Mouse (Mus musculus) intestine, embryonic 16.5 days (tissue): ENCODE results near the gene Mcrip2. TPM values are rescaled to one million over a fixed set of nuclear protein-coding genes. Genes with fewer than 3 reads are reported as not detected.

Experiments
- ATAC-seq: fragments of 200-750 bp; cut with Nextera tagmentation; 2 replicates; pipeline ENCODE4 v1.8.0; 2017; ENCODE audit warnings: moderate TSS enrichment, moderate library complexity
- H3K27ac ChIP-seq: fragments of 300-500 bp; sonication (generic); 2 replicates; pipeline ENCODE4 v1.5.1; 2014; ENCODE audit warnings: mild to moderate bottlenecking, low read length
- H3K27me3 ChIP-seq: fragments of 300-500 bp; sonication (generic); replicated peaks from 2 replicates; pipeline ENCODE4 v1.6.1; 2014; ENCODE audit warnings: low read length, control low read depth, mixed read lengths; ENCODE audit not compliant: control insufficient read depth, insufficient read depth
- H3K36me3 ChIP-seq: fragments of 300-500 bp; sonication (generic); 2 replicates; pipeline ENCODE4 v1.6.1; 2014; ENCODE audit warnings: low read length, control low read depth; ENCODE audit not compliant: control insufficient read depth, insufficient read depth
- H3K4me1 ChIP-seq: fragments of 300-500 bp; sonication (generic); 2 replicates; pipeline ENCODE4 v1.6.1; 2014; ENCODE audit warnings: low read length, control low read depth, mixed read lengths; ENCODE audit not compliant: control insufficient read depth, insufficient read depth
- H3K4me2 ChIP-seq: fragments of 300-500 bp; sonication (generic); 2 replicates; pipeline ENCODE4 v1.6.1; 2014; ENCODE audit warnings: low read depth, low read length, control low read depth
- H3K4me3 ChIP-seq: fragments of 300-500 bp; sonication (generic); 2 replicates; pipeline ENCODE4 v1.5.1; 2014; ENCODE audit warnings: mild to moderate bottlenecking, low read length
- H3K9ac ChIP-seq: fragments of 300-500 bp; sonication (generic); 2 replicates; pipeline ENCODE4 v1.6.1; 2014; ENCODE audit warnings: low read depth, low read length
- H3K9me3 ChIP-seq: fragments of 300-500 bp; sonication (generic); 2 replicates; pipeline ENCODE4 v1.6.1; 2016; ENCODE audit warnings: low read length, control low read depth; ENCODE audit not compliant: control insufficient read depth
- WGBS: fragments of 180-500 bp; shearing (Covaris S2); extraction: QIAGEN DNeasy Blood & Tissue Kit; methylation state at CpG from one replicate; pipeline ENCODE4 v1.1.7; 2014; 5-methylcytosine and 5-hydroxymethylcytosine counted together
- polyA plus RNA-seq: library from polyadenylated mRNA; unstranded; fragments of >200 nt; fragmentation: Nextera tagmentation; extraction: Ambion mirVana; gene quantifications from 2 replicates; pipeline ENCODE4 v1.2.1, GENCODE M21; 2015

The Mcrip2 gene
- polyA plus RNA-seq, result 79.5 and 89.3 TPM in 2 replicates

DNA sequence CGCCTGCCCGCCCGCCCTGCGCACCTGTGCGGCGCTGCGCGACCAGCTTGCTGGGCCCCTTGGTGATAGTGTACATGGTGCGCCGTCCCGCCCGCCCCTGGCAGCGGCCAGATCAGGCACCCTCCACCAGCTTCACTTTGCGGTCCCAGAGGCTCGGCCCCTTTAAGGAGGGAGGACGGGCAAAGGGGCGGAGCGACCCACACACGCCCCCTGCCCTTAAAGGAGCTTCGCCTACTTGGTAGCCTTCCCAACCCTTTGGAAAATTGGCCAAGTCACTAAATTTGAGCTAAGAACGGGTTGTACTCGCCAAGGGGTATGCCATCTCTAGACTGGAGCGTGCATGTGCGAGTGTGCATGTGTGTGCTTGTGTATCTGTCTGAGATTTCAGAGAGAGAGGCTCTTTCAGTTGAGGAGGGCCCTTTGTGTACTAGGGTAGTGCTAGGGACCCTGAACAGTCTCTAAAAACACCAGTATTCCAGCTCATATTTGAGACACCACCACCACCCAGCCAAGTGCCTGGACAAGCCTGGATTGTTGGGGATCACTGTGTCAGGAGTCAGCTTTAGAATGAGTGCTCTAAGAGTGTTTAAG, at the start of gene Mcrip2:
Gene Mcrip2, minus strand, starts transcription at position 164 of the 591 bp plus-strand sequence.
- ATAC-seq, result peak; percentile 88
- 1% methylated on average over 24 of the region's 24 CpGs for WGBS
- Histone ChIP-seq H3K4me3 (peak within 1 kb of the TSS; percentile 93), H3K4me2 (peak within 1 kb of the TSS; percentile 95), H3K4me1 (peaks cover 16% of the 10 kb centered on the region), H3K36me3 (no peaks in the 10 kb centered on the region), H3K27ac (peak within 1 kb of the TSS; percentile 89), H3K9me3 (no peaks in the 10 kb centered on the region), H3K9ac (peak within 1 kb of the TSS; percentile 82), H3K27me3 (no peaks in the 10 kb centered on the region)

- Histone ChIP-seq H3K9me3 (no peaks in the 10 kb centered on the region), H3K27me3 (no peaks in the 10 kb centered on the region), H3K4me1 (peaks cover 27% of the 10 kb centered on the region), H3K4me2 (peak overlapping the region; percentile 86), H3K27ac (peak overlapping the region; percentile 66), H3K4me3 (peak overlapping the region; percentile 97), H3K9ac (peak overlapping the region; percentile 88), H3K36me3 (no peaks in the 10 kb centered on the region)
- ATAC-seq, result no peak
- WGBS, result 78% methylated on average over 9 of the region's 9 CpGs
Measured at GRCm38 (mm10) chr17:25918037-25918750, 49.6 kb upstream of the Mcrip2 start.

DNA sequence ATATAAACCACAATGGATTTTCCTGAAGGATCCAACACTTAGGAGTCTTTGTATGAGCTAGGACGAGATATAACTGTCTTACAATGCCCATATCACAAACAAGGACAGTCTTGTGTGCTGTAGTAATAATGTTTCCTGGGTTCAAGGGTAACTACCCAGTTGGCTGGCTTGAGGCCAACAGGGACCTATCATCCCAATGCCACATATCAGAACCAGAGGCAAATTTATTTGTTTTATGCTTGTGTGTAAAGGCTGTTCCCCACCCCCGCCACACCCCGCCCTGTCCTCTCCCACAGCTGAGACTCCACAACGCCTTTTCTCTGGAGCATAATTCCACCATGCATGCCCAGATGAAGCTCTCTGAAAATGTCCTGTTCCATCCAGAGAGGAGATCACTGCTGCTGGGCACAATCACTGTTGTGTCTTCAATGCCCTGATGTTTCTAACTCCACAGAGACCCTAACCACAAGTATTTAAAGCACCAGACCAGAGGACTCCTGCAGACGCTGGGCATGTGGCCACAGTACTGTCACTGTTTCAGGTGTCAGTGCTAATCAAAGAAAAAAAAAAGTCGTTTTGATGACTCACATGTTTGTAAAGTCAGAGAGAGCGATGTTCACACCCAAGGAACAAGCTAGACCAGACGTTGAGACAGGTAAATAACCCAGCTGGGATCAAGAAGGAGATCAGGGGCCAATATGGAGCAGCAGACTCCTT, 48.5 kb upstream of the Mcrip2 start:
- Histone ChIP-seq H3K27ac (peak overlapping the region; percentile 66), H3K4me1 (peaks cover 28% of the 10 kb centered on the region), H3K9ac (peak overlapping the region; percentile 88; the same call in 1 of the 2 replicates), H3K9me3 (no peaks in the 10 kb centered on the region), H3K36me3 (no peaks in the 10 kb centered on the region), H3K27me3 (no peaks in the 10 kb centered on the region), H3K4me3 (no peak overlapping the region), H3K4me2 (peak overlapping the region; percentile 86; the same call in 1 of the 2 replicates)
- 61% methylated on average over 8 of the region's 8 CpGs for WGBS
- ATAC-seq, result no peak

- Histone ChIP-seq H3K4me2 (no peak overlapping the region), H3K9ac (no peak overlapping the region), H3K4me3 (no peak overlapping the region), H3K27me3 (no peaks in the 10 kb centered on the region), H3K9me3 (no peaks in the 10 kb centered on the region), H3K27ac (no peak overlapping the region), H3K36me3 (no peaks in the 10 kb centered on the region), H3K4me1 (peaks cover 31% of the 10 kb centered on the region)
- WGBS, result 67% methylated on average over 4 of the region's 4 CpGs
- ATAC-seq, result no peak
Measured at GRCm38 (mm10) chr17:25914295-25914694, 45.7 kb upstream of the Mcrip2 start.

GRCm38 (mm10) chr17:25913877-25914275, 45.3 kb upstream of the Mcrip2 start:
- Histone ChIP-seq H3K4me1 (peaks cover 31% of the 10 kb centered on the region), H3K4me3 (no peak overlapping the region), H3K9me3 (no peaks in the 10 kb centered on the region), H3K27me3 (no peaks in the 10 kb centered on the region), H3K36me3 (no peaks in the 10 kb centered on the region), H3K9ac (no peak overlapping the region), H3K27ac (peak overlapping the region; percentile 11; the same call in 1 of the 2 replicates), H3K4me2 (no peak overlapping the region)
- 77% methylated on average over 1 of the region's 1 CpGs for WGBS
- no peak for ATAC-seq

DNA sequence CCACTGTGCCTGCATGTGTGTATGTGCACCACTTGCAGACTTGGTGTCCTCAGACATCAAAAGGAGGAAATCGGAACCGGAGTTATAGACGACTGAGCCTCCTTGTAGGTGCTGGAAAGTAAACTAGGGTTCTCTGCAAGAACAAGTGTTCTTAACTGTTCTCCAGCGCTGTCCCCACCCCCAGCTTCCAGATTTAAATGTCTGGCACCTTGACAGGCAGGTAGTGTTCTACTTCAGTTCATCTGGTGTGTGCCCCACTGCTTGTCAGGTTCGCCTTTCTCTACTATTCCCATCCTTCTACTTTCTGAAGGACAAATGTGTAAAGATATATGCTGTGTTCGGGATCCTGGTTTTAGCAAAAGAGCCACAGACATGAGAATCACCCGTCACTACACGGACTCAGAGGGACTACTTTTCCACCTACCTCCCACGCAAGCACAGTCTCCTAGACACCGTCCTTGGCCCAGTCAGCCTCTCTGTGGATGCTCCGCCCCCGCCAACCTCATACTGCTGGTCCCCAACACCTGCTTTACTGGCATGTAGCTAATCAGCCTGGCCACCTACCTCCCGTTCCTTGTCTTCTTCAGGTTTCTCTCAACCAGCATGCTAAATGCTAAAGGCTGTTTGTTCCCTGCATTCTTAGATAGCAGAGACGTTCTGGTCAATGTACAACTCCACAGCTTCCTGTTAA, 44.8 kb upstream of the Mcrip2 start:
- ATAC-seq, result no peak
- Histone ChIP-seq H3K4me2 (no peak overlapping the region; the same call in 1 of the 2 replicates), H3K9ac (no peak overlapping the region), H3K9me3 (no peaks in the 10 kb centered on the region), H3K4me1 (peaks cover 28% of the 10 kb centered on the region), H3K27me3 (no peaks in the 10 kb centered on the region), H3K27ac (peak overlapping the region; percentile 11), H3K4me3 (no peak overlapping the region), H3K36me3 (no peaks in the 10 kb centered on the region)
- 75% methylated on average over 14 of the region's 14 CpGs for WGBS

DNA sequence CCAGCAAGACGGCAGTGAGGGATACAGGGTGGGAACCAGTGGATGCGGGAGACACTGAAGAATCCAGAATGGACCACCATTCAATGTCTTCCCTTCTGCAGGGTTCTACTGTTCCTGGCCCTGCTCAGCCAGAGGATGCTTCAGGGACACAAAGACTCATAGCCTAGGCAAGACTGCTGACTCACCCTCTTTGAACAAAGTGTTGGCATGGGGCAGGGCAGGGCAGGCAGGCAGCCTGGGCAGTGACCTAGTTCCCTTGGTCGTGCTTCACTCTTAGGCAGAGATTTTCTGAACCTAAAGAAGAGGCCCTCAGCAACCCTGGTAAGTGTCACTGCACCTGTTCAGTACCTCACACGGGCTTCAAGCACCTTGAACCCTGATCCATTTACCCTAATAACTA, 43.3 kb upstream of the Mcrip2 start:
- Histone ChIP-seq H3K27ac (no peak overlapping the region), H3K9me3 (no peaks in the 10 kb centered on the region), H3K9ac (no peak overlapping the region), H3K27me3 (no peaks in the 10 kb centered on the region), H3K4me3 (no peak overlapping the region), H3K4me1 (peaks cover 13% of the 10 kb centered on the region), H3K4me2 (no peak overlapping the region), H3K36me3 (no peaks in the 10 kb centered on the region)
- no peak for ATAC-seq
- WGBS, result 85% methylated on average over 4 of the region's 4 CpGs

DNA sequence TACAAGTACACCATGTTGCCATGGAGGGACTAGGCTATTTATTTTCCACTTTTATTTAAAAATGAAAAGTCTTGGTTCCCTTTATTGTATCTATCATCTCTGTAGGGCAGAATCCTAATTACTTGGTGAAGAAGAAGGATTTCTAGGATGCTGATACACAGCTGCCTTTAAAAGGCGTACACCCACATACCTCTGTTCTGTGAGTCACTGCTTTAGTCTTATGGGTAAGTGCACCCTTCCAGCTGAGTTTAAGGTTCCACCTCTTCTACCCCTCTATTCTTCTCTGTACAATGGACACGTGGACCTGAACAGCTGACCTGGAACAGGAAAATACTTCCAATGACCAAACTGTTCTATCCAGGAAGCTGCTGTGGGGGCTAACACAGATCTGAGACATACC, 39.1 kb upstream of the Mcrip2 start:
- H3K36me3 ChIP-seq, result no peaks in the 10 kb centered on the region
- no peak overlapping the region for H3K4me2 ChIP-seq
- peaks cover 3% of the 10 kb centered on the region; the same call in 1 of the 2 replicates for H3K4me1 ChIP-seq
- H3K9me3 ChIP-seq, result no peaks in the 10 kb centered on the region
- ATAC-seq, result no peak
- H3K27ac ChIP-seq, result no peak overlapping the region
- no peaks in the 10 kb centered on the region for H3K27me3 ChIP-seq
- H3K9ac ChIP-seq, result no peak overlapping the region
- WGBS, result 88% methylated on average over 2 of the region's 2 CpGs
- no peak overlapping the region for H3K4me3 ChIP-seq

DNA sequence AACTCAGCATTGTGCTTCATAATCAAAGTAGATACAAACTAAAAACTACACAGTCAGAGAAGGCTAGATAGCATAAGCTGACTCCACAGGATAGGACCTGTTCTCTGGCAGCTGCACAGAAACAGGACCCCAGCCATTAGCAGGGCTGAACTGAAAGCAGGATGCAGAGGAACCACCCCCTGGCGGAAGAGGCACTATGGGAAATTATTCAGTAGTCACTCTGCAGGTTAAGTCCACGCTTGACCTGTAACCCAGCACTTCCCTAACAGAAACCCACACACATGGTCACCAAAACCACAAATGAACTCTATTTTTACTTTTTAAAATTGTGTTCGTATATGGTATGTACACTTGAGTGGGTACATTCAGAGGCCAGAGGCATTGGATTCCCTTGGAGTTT, 34.5 kb upstream of the Mcrip2 start:
- Histone ChIP-seq H3K4me2 (no peak overlapping the region), H3K4me1 (no peaks in the 10 kb centered on the region), H3K27ac (no peak overlapping the region), H3K4me3 (no peak overlapping the region), H3K9ac (no peak overlapping the region), H3K36me3 (0 out of 2 replicates have a peak, but pooled peaks cover 5% of the 10 kb centered on the region), H3K9me3 (no peaks in the 10 kb centered on the region), H3K27me3 (no peaks in the 10 kb centered on the region)
- WGBS, result 84% methylated on average over 3 of the region's 3 CpGs
- ATAC-seq, result no peak
